Mouse (Mus musculus) neural tube, embryonic 12.5 days (tissue): ENCODE measurements around the gene Myadm. TPM values are rescaled to one million over a fixed set of nuclear protein-coding genes. Genes with fewer than 3 reads are reported as not detected.
A peak's percentile ranks its signal among the peaks of the same experiment; 100 is the strongest.

Experiments used
- ATAC-seq: fragments of 200-750 bp; cut with Nextera tagmentation; 2 replicates; pipeline ENCODE4 v1.8.0; 2017; ENCODE audit warnings: low read depth, mild to moderate bottlenecking, moderate TSS enrichment, moderate library complexity; ENCODE audit not compliant: low FRiP score
- H3K27ac ChIP-seq: fragments of 300-500 bp; sonication (generic); 2 replicates; pipeline ENCODE4 v1.5.1; 2016
- H3K27me3 ChIP-seq: fragments of 300-500 bp; sonication (generic); replicated peaks from 2 replicates; pipeline ENCODE4 v1.6.1; 2016; ENCODE audit warnings: mild to moderate bottlenecking
- H3K36me3 ChIP-seq: fragments of 300-500 bp; sonication (generic); 2 replicates; pipeline ENCODE4 v1.6.1; 2016; ENCODE audit warnings: mild to moderate bottlenecking
- H3K4me1 ChIP-seq: fragments of 300-500 bp; sonication (generic); 2 replicates; pipeline ENCODE4 v1.6.1; 2016
- H3K4me2 ChIP-seq: fragments of 300-500 bp; sonication (generic); replicated peaks from 2 replicates; pipeline ENCODE4 v1.6.1; 2016; ENCODE audit warnings: mild to moderate bottlenecking
- H3K4me3 ChIP-seq: fragments of 300-500 bp; sonication (generic); 2 replicates; pipeline ENCODE4 v1.5.1; 2016
- H3K9ac ChIP-seq: fragments of 300-500 bp; sonication (generic); 2 replicates; pipeline ENCODE4 v1.6.1; 2016; ENCODE audit warnings: mild to moderate bottlenecking
- H3K9me3 ChIP-seq: fragments of 300-500 bp; sonication (generic); 2 replicates; pipeline ENCODE4 v1.6.1; 2016; ENCODE audit warnings: mild to moderate bottlenecking
- WGBS: fragments of 180-500 bp; shearing (Covaris S2); methylation state at CpG from one replicate; pipeline ENCODE4 v1.1.7; 2016; 5-methylcytosine and 5-hydroxymethylcytosine counted together
- polyA plus RNA-seq: library from polyadenylated mRNA; unstranded; fragments of >200 nt; fragmentation: Nextera tagmentation; extraction: Ambion mirVana; gene quantifications from 2 replicates; pipeline ENCODE4 v1.2.1, GENCODE M21; 2016

Gene Myadm
- polyA plus RNA-seq, 1 experiment from 2014 or later: 37.2 TPM

GRCm38 (mm10) chr7:3329776-3330546 is 41.1 kb downstream of the Myadm start:
- ATAC-seq: no peak
- H3K27ac ChIP-seq: no peak overlapping the region
- H3K4me2 ChIP-seq: peak overlapping the region; percentile 32

DNA sequence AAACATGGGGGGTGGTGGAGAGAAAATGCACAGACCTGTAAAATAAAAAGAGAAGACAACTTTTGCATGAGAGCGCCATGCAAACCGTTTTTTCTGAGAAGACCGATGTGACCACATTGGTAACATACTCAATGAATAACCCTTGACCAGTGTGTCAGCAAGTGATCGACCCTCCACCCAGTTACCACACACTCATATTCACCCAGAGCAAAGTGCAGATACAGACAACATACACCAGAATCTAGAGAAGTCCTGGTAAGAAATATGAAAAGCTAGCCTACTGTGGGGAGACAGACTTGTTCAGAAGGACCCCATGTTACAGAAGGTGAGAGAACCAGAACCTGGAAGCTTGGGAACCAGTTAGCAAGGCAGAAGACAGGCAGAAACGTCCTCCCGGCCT is 42.3 kb downstream of the Myadm start:
- WGBS: 54% methylated on average over 6 of the region's 6 CpGs
- H3K4me3 ChIP-seq: peak overlapping the region; percentile 71
- H3K4me2 ChIP-seq: peak overlapping the region; percentile 82
- H3K9ac ChIP-seq: no peak overlapping the region
- H3K27ac ChIP-seq: no peak overlapping the region
- ATAC-seq: peak; percentile 1
- H3K4me1 ChIP-seq: peaks cover 15% of the 10 kb centered on the region
- no peaks in the 10 kb centered on the region for H3K36me3 ChIP-seq
- H3K9me3 ChIP-seq: no peaks in the 10 kb centered on the region
- H3K27me3 ChIP-seq: peaks cover 4% of the 10 kb centered on the region; the same call in 1 of the 2 replicates

More at GRCm38 (mm10) chr7:3329776-3330546, 41.1 kb downstream of the Myadm start:
- Histone ChIP-seq H3K4me3 (no peak overlapping the region), H3K36me3 (no peaks in the 10 kb centered on the region), H3K9ac (no peak overlapping the region), H3K4me1 (peaks cover 15% of the 10 kb centered on the region), H3K27me3 (peaks cover 4% of the 10 kb centered on the region; the same call in 1 of the 2 replicates), H3K9me3 (no peaks in the 10 kb centered on the region)
- WGBS: 21% methylated on average over 31 of the region's 31 CpGs

- peak; percentile 95 for ATAC-seq
- 1% methylated on average over 27 of the region's 27 CpGs for WGBS
- peaks cover 15% of the 10 kb centered on the region for H3K4me1 ChIP-seq
Measured at GRCm38 (mm10) chr7:3331581-3332223, 42.8 kb downstream of the Myadm start.

DNA sequence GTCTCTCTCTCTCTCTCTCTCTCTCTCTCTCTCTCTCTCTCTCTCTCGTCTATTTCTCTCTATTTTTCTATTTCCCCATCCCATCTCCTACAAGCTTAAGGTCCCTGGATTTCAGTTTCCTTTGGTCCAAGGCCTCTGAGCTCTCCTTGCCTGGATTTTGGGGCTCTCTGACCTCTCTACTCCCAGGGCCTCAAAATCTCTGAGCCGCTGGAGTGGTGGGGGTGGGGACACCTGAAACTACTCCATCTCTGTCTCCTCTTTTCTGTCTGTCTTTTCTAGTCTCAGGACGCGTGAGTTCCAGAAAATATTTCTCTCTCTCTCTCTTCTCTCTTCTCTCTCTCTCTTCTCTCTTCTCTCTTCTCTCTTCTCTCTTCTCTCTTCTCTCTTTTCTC is 43.3 kb downstream of the Myadm start:
- H3K9ac ChIP-seq: peak overlapping the region; percentile 82
- peak; percentile 18 for ATAC-seq
- no peaks in the 10 kb centered on the region for H3K36me3 ChIP-seq
- H3K4me1 ChIP-seq: peaks cover 15% of the 10 kb centered on the region
- H3K9me3 ChIP-seq: no peaks in the 10 kb centered on the region
- peaks cover 4% of the 10 kb centered on the region; the same call in 1 of the 2 replicates for H3K27me3 ChIP-seq
- peak overlapping the region; percentile 71 for H3K4me3 ChIP-seq
- 0% methylated on average over 4 of the region's 4 CpGs for WGBS
- peak overlapping the region; percentile 82 for H3K4me2 ChIP-seq
- H3K27ac ChIP-seq: peak overlapping the region; percentile 79

More at GRCm38 (mm10) chr7:3331581-3332223, 42.8 kb downstream of the Myadm start:
- no peaks in the 10 kb centered on the region for H3K9me3 ChIP-seq
- H3K4me2 ChIP-seq: peak overlapping the region; percentile 82
- H3K4me3 ChIP-seq: peak overlapping the region; percentile 71
- H3K9ac ChIP-seq: peak overlapping the region; percentile 82
- peaks cover 4% of the 10 kb centered on the region; the same call in 1 of the 2 replicates for H3K27me3 ChIP-seq
- no peaks in the 10 kb centered on the region for H3K36me3 ChIP-seq
- H3K27ac ChIP-seq: peak overlapping the region; percentile 79

- H3K36me3 ChIP-seq: 0 out of 2 replicates have a peak, but pooled peaks cover under 1% of the 10 kb centered on the region
- H3K4me2 ChIP-seq: peak within 1 kb of the TSS; percentile 82
- H3K27me3 ChIP-seq: peaks cover 4% of the 10 kb centered on the region; the same call in 1 of the 2 replicates
- ATAC-seq: peak; percentile 86
- H3K9me3 ChIP-seq: no peaks in the 10 kb centered on the region
- H3K4me3 ChIP-seq: peak within 1 kb of the TSS; percentile 71
- H3K9ac ChIP-seq: peak within 1 kb of the TSS; percentile 82
- H3K27ac ChIP-seq: peak within 1 kb of the TSS; percentile 79
- WGBS: under 1% methylated on average over 65 of the region's 65 CpGs
- H3K4me1 ChIP-seq: peaks cover 15% of the 10 kb centered on the region
Measured at GRCm38 (mm10) chr7:3332619-3333521, 44.0 kb downstream of the Myadm start, which contains the start of gene Cacng7. Gene Cacng7, plus strand, starts transcription at chr7:3332955.

- peaks cover 15% of the 10 kb centered on the region for H3K4me1 ChIP-seq
- peak overlapping the region; percentile 82 for H3K9ac ChIP-seq
- H3K36me3 ChIP-seq: peaks cover 7% of the 10 kb centered on the region
- H3K4me2 ChIP-seq: peak overlapping the region; percentile 82
- peaks cover 4% of the 10 kb centered on the region; the same call in 1 of the 2 replicates for H3K27me3 ChIP-seq
- 7% methylated on average over 5 of the region's 5 CpGs for WGBS
- H3K4me3 ChIP-seq: peak overlapping the region; percentile 71
- H3K9me3 ChIP-seq: no peaks in the 10 kb centered on the region
- H3K27ac ChIP-seq: no peak overlapping the region
- no peak for ATAC-seq
Measured at GRCm38 (mm10) chr7:3333542-3333941, 44.7 kb downstream of the Myadm start.

DNA sequence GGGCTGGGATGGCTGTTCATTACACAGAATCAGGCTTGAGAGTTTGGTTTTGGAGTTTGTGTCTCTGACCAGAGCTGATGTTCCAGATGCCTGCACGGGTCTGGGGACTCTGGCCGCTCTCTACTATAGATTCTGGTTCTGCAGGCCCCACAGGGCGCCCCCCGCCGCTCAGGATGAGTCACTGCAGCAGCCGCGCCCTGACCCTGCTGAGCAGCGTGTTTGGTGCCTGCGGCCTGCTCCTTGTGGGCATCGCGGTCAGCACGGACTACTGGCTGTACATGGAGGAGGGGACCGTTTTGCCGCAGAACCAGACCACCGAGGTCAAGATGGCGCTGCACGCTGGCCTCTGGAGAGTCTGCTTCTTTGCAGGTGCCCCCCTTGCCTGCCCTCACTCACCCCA is 47.5 kb downstream of the Myadm start:
- 73% methylated on average over 17 of the region's 17 CpGs for WGBS
- ATAC-seq: no peak
- no peak overlapping the region for H3K27ac ChIP-seq

GRCm38 (mm10) chr7:3338286-3338935 is 49.5 kb downstream of the Myadm start:
- 84% methylated on average over 11 of the region's 11 CpGs for WGBS
- H3K27me3 ChIP-seq: no peaks in the 10 kb centered on the region
- peaks cover 40% of the 10 kb centered on the region for H3K36me3 ChIP-seq
- no peak overlapping the region for H3K27ac ChIP-seq
- H3K9ac ChIP-seq: no peak overlapping the region
- ATAC-seq: no peak
- no peak overlapping the region for H3K4me2 ChIP-seq
- H3K4me3 ChIP-seq: no peak overlapping the region
- H3K9me3 ChIP-seq: no peaks in the 10 kb centered on the region
- peaks cover 9% of the 10 kb centered on the region for H3K4me1 ChIP-seq

More for the DNA sequence above, 47.5 kb downstream of the Myadm start:
- Histone ChIP-seq H3K4me3 (no peak overlapping the region), H3K9me3 (no peaks in the 10 kb centered on the region), H3K4me1 (peaks cover 11% of the 10 kb centered on the region), H3K9ac (no peak overlapping the region), H3K4me2 (no peak overlapping the region), H3K36me3 (peaks cover 27% of the 10 kb centered on the region), H3K27me3 (no peaks in the 10 kb centered on the region)

DNA sequence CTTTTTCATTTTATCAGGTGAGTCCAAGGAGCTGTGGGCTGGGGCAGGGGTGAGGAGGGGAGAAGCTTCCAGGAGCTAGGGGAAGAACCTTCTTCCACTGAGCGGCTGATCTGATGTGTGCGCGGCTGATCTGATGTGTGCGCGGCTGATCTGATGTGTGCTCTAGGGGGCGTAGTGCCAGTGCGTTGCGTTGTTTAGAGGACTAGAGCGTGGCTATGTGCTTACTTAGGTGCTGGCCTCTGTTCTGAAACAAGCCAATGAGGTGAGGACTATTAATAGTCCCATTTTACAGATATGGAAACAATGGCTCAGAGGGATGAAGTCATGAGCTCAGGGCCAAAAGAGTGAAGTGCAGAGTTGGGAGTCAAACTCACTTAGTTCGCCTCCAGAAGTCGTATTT is 50.1 kb downstream of the Myadm start:
- no peaks in the 10 kb centered on the region for H3K9me3 ChIP-seq
- H3K9ac ChIP-seq: no peak overlapping the region
- H3K27ac ChIP-seq: no peak overlapping the region
- ATAC-seq: no peak
- no peaks in the 10 kb centered on the region for H3K27me3 ChIP-seq
- WGBS: 95% methylated on average over 11 of the region's 11 CpGs
- no peak overlapping the region for H3K4me2 ChIP-seq
- H3K4me3 ChIP-seq: no peak overlapping the region
- H3K36me3 ChIP-seq: peaks cover 44% of the 10 kb centered on the region
- H3K4me1 ChIP-seq: peaks cover 3% of the 10 kb centered on the region

- Histone ChIP-seq H3K36me3 (peaks cover 70% of the 10 kb centered on the region), H3K9ac (no peak overlapping the region), H3K4me1 (no peaks in the 10 kb centered on the region), H3K9me3 (no peaks in the 10 kb centered on the region), H3K27me3 (no peaks in the 10 kb centered on the region), H3K4me3 (no peak overlapping the region), H3K27ac (no peak overlapping the region), H3K4me2 (no peak overlapping the region)
- no peak for ATAC-seq
- WGBS: 92% methylated on average over 3 of the region's 3 CpGs
Measured at GRCm38 (mm10) chr7:3343861-3344260, 55.0 kb downstream of the Myadm start.

DNA sequence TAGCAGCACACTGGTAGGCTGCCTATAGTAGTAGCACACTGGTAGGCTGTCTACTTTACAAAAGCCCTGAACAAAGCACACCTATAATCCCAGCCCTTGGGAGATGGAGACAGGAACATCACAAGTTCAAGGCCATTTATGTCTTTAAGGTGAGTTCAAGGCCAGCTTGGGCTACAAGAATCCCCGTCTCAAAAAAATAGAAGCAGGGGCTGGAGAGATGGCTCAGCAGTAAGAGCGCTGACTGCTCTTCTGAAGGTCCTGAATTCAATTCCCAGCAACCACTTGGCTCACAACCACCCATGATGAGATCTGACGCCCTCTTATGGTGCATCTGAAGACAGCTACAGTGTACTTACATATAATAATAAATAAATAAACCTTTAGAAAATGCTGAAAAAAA is 56.4 kb downstream of the Myadm start:
- no peak overlapping the region for H3K9ac ChIP-seq
- H3K36me3 ChIP-seq: peaks cover 78% of the 10 kb centered on the region
- no peak overlapping the region for H3K4me3 ChIP-seq
- WGBS: 92% methylated on average over 3 of the region's 3 CpGs
- H3K4me1 ChIP-seq: no peaks in the 10 kb centered on the region
- H3K27me3 ChIP-seq: no peaks in the 10 kb centered on the region
- H3K27ac ChIP-seq: no peak overlapping the region
- H3K4me2 ChIP-seq: no peak overlapping the region
- H3K9me3 ChIP-seq: no peaks in the 10 kb centered on the region
- no peak for ATAC-seq
